In the genomic region with DNA sequence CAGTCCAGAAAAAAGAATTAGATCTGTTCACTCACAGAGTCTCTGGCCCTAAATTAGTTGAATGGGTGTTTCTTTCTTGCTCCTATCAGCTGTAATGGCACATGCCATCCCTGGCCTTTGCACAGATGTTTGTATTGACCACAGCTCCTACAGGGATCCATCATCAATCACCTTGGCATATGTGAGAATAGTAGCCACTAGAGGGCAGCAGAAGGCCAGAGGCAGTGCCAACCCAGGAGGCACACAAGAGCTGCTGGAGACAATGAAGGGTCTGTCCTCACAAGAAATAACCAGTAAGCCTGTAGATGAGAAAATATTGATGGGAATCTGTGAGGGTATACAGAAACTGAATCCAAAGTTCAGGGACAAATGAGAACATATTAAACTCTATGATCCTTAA, we compare ENCODE assay signal across 9 mouse cellular contexts. TPM values are rescaled to one million over a fixed set of nuclear protein-coding genes. Genes with fewer than 3 reads are reported as not detected.
DNase-seq lines count a peak whose midpoint lies in the region; ATAC-seq and TF ChIP-seq lines count a peak whose summit lies in the region.
"Had no signal": no experiment of that assay in that cellular context is flagged by ENCODE, and none has a peak within 500 bp of the region (broad histone marks: within the 10 kb centered on the region; RNA-seq: fewer than 3 reads in every experiment).

No protein-coding gene starts in this region.

- intact Hi-C loops in gastrocnemius, adult 2 months (cut with DNase I): loop anchor here (5.0 kb wide), 2 partner anchors 402 to 612 kb away; no protein-coding TSS in a partner anchor

- H3K4me1 ChIP-seq in lung, embryonic 14.5 days (ENCODE audit: insufficient read depth): no peaks in the 10 kb centered on the region
- H3K4me1 ChIP-seq: hindbrain, embryonic 15.5 days had no signal

- H3K9ac ChIP-seq in lung, embryonic 14.5 days: no peak overlapping the region
- H3K9ac ChIP-seq: hindbrain, embryonic 15.5 days had no signal

- peak; percentile 87 for DNase-seq in CD4-positive, CD25-positive, alpha-beta regulatory T cell, adult 2 months (ENCODE audit: low read depth, low spot score)
- peak; percentile 71 for DNase-seq in NIH3T3 (ENCODE audit: low read depth)
- DNase-seq in cerebellum, adult 9-10 months: peak; percentile 89
- DNase-seq in gastrocnemius, adult 2 months: peak; percentile 36
- DNase-seq in kidney, postnatal 14 days: peak; percentile 64
- peak; percentile 75 for DNase-seq in lung, embryonic 14.5 days
- peak; percentile 71 for DNase-seq in right cerebral cortex, adult 2 months (ENCODE audit: low spot score in 2 of 2)

- no peak overlapping the region for H3K27ac ChIP-seq in gastrocnemius, adult 2 months
- H3K27ac ChIP-seq in lung, embryonic 14.5 days (ENCODE audit: low read depth): no peak overlapping the region
- H3K27ac ChIP-seq: hindbrain, embryonic 15.5 days had no signal

- H3K9me3 ChIP-seq in lung, embryonic 14.5 days (ENCODE audit: low read depth, low read length): no peaks in the 10 kb centered on the region
- H3K9me3 ChIP-seq: hindbrain, embryonic 15.5 days had no signal

- H3K4me3 ChIP-seq in gastrocnemius, adult 2 months: no peak overlapping the region
- H3K4me3 ChIP-seq in lung, embryonic 14.5 days (ENCODE audit: low read depth, low read length): no peak overlapping the region
- H3K4me3 ChIP-seq: hindbrain, embryonic 15.5 days had no signal

- H3K36me3 ChIP-seq in lung, embryonic 14.5 days (ENCODE audit: insufficient read depth): no peaks in the 10 kb centered on the region
- H3K36me3 ChIP-seq: hindbrain, embryonic 15.5 days had no signal

- no peaks in the 10 kb centered on the region for H3K27me3 ChIP-seq in lung, embryonic 14.5 days (ENCODE audit: insufficient read depth, low read length)

- TF ChIP-seq CTCF in gastrocnemius, adult 2 months (IDR thresholded peaks at IDR 0.05): peak; percentile 82
- peak; percentile 86 for TF ChIP-seq CTCF in lung, embryonic 14.5 days (IDR thresholded peaks at IDR 0.05; ENCODE audit: low read depth)

- no peak overlapping the region for H3K4me2 ChIP-seq in lung, embryonic 14.5 days
- H3K4me2 ChIP-seq: hindbrain, embryonic 15.5 days had no signal

- ATAC-seq in lung, embryonic 14.5 days (ENCODE audit: insufficient read depth): peak; percentile 65
- no peak for ATAC-seq in erythroblast, adult 5-6 weeks (replicated peaks; ENCODE audit: low FRiP score, poor library complexity, severe bottlenecking)

RNA-seq across cellular contexts. Expression of gene Ermn, which starts 2.7 kb away (rescaled TPM):
- not detected for total RNA-seq in gastrocnemius, adult 2 months (2021)
- polyA plus RNA-seq in lung, embryonic 14.5 days (2014; fragmentation: Nextera tagmentation; extraction: Ambion mirVana): not detected in 2 replicates
- total RNA-seq in erythroblast, adult 5-6 weeks (2015; ENCODE audit: low replicate concordance): not detected in 2 replicates
- total RNA-seq in erythroblast, adult 5-6 weeks (2017; ENCODE audit: low replicate concordance): 0.14 and 0.34 TPM in 2 replicates

RNA-seq across cellular contexts. Expression of gene Galnt5, which starts 57.7 kb away (rescaled TPM):
- 1 to 10 TPM in 1 of 2 experiments, under 1 TPM in 1; 0.38 to 2.0 TPM for total RNA-seq in gastrocnemius, adult 2 months (2021)
- polyA plus RNA-seq in lung, embryonic 14.5 days (2014; fragmentation: Nextera tagmentation; extraction: Ambion mirVana): 1.3 and 1.8 TPM in 2 replicates
- total RNA-seq in erythroblast, adult 5-6 weeks (2015; ENCODE audit: low replicate concordance): not detected in 2 replicates
- 0.28 TPM in 1 of 2 replicates, not detected in the other for total RNA-seq in erythroblast, adult 5-6 weeks (2017; ENCODE audit: low replicate concordance)

Comparison
In these comparisons a context has a peak if more than half of its experiments do, and no peak if none do; other contexts are left out.
1. DNase-seq: peak in every context shown above with its lines; median percentile 89 in cerebellum, adult 9-10 months; 87 in CD4-positive, CD25-positive, alpha-beta regulatory T cell, adult 2 months; 75 in lung, embryonic 14.5 days; 71 in NIH3T3; 71 in right cerebral cortex, adult 2 months; 64 in kidney, postnatal 14 days; 36 in gastrocnemius, adult 2 months.